Mouse (Mus musculus) liver, embryonic 14.5 days (tissue): ENCODE data around the gene Gm5475.

Experiments used
- CTCF ChIP-seq: IDR thresholded peaks from 2 replicates; pipeline ENCODE4 v1.5.1; 2016; ENCODE audit warnings: antibody characterized with exemption, low read depth, control low read depth
- EP300 ChIP-seq: IDR thresholded peaks from 2 replicates; pipeline ENCODE4 v1.6.1; 2016; ENCODE audit warnings: antibody characterized with exemption, low read depth

GRCm38 (mm10) chr15:100415684-100416083 is 6.3 kb upstream of the Gm5475 start:
- no peak for TF ChIP-seq CTCF
- no peak for TF ChIP-seq EP300
